In the genomic region with DNA sequence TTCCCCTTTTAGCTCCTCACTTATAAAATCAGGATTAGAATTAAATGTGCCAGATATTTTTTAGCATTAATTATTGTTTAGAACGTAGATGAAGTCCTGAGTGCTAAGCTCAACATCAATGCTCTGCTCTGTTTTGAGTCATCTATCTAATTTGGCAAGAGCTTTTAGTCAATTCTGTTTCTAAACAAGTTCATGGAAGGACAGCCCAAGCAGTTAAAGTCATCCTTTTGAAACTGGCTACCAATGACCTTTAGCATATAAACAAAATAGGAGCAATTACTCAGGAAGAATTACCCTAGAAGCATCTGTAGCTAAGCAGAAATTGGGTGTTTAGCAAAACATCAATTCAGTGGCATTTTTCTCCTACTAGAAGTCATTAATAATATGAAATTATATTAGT, we compare ENCODE assay signal across 20 mouse cellular contexts. TPM values are rescaled to one million over a fixed set of nuclear protein-coding genes. Genes with fewer than 3 reads are reported as not detected.
"Had no signal": no experiment of that assay in that cellular context is flagged by ENCODE, and none has a peak within 500 bp of the region (broad histone marks: within the 10 kb centered on the region; RNA-seq: fewer than 3 reads in every experiment).

No protein-coding gene starts in this region.

- H3K27me3 ChIP-seq: lung, embryonic 15.5 days; megakaryocyte, embryonic 14.5 days; midbrain, embryonic 13.5 days; midbrain, embryonic 15.5 days; neural tube, embryonic 12.5 days; stomach, embryonic 15.5 days had no signal

- H3K36me3 ChIP-seq: lung, embryonic 15.5 days; midbrain, embryonic 13.5 days; midbrain, embryonic 15.5 days; neural tube, embryonic 12.5 days; stomach, embryonic 15.5 days had no signal

- H3K4me1 ChIP-seq: lung, embryonic 15.5 days; midbrain, embryonic 13.5 days; midbrain, embryonic 15.5 days; neural tube, embryonic 12.5 days; stomach, embryonic 15.5 days had no signal

- H3K9me3 ChIP-seq: lung, embryonic 15.5 days; midbrain, embryonic 13.5 days; midbrain, embryonic 15.5 days; neural tube, embryonic 12.5 days; stomach, embryonic 15.5 days had no signal

- H3K4me3 ChIP-seq: lung, embryonic 15.5 days; megakaryocyte, embryonic 14.5 days; midbrain, embryonic 13.5 days; midbrain, embryonic 15.5 days; neural tube, embryonic 12.5 days; stomach, embryonic 15.5 days had no signal

- H3K9ac ChIP-seq: lung, embryonic 15.5 days; midbrain, embryonic 13.5 days; midbrain, embryonic 15.5 days; neural tube, embryonic 12.5 days; stomach, embryonic 15.5 days had no signal

- H3K4me2 ChIP-seq: lung, embryonic 15.5 days; midbrain, embryonic 11.5 days; midbrain, embryonic 13.5 days; midbrain, embryonic 15.5 days; neural tube, embryonic 12.5 days; stomach, embryonic 15.5 days had no signal

- H3K27ac ChIP-seq: lung, embryonic 15.5 days; macrophage; midbrain, embryonic 13.5 days; midbrain, embryonic 15.5 days; neural tube, embryonic 12.5 days; stomach, embryonic 15.5 days; stomach, postnatal 0 days had no signal

- DNase-seq: lung, adult 2 months; lung, postnatal 14 days; lung, postnatal 36 days; right cerebral cortex, postnatal 14 days; thymus, adult 2 months; thymus, postnatal 25 days; thymus, postnatal 4 days had no signal

- ATAC-seq: lung, postnatal 0 days; midbrain, embryonic 13.5 days; midbrain, embryonic 15.5 days had no signal

RNA-seq across cellular contexts. Expression of a gene that starts 52.1 kb away (rescaled TPM):
- total RNA-seq: monocyte, adult 5-6 weeks; neutrophil, adult 5-6 weeks had no signal
- polyA plus RNA-seq: macrophage; midbrain, embryonic 11.5 days; midbrain, embryonic 15.5 days; spleen, adult 2 months had no signal
